Mouse (Mus musculus): ENCODE measurements around the gene Enpp6.

DNA sequence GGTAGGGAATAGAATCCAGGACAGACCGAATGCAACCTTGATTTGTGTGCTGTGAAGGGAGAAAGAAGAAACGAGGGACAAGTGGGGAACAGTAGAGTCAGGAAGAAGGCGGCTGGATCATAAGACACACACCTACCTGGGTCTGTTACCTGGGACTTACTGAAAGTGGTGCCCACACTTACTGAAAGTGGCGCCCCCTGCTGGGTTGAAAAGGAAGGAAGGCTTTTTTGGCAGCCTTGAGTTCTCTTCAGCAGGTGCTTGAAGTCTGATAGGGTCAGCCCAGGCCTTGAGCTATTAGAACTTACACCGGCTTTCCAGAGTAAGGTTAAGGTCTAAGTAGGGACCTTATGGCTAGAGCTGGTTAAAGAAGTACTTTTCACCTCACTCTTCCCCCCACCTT, 40.5 kb upstream of the Enpp6 start:
- TF ChIP-seq CTCF (IDR thresholded peaks at IDR 0.05; ENCODE audit: low read depth) (peak; percentile 62), EP300 (IDR thresholded peaks at IDR 0.05; ENCODE audit: low read depth) (no peak)

All from liver, embryonic 14.5 days (tissue).